Mouse (Mus musculus) layer of hippocampus, postnatal 10 days (tissue): ENCODE measurements around the gene Zfp992. TPM values are rescaled to one million over a fixed set of nuclear protein-coding genes. Genes with fewer than 3 reads are reported as not detected.
"Not testable (repeated sequence)": the region's sequence is repeated elsewhere in the genome, so short reads cannot be mapped to it uniquely, and the experiment has no call there.

Experiments used
- DNase-seq, 2 experiments: peaks; one replicate each; pipeline ENCODE4 v3.0.0; 2021; ENCODE audit warnings: low spot score in 2 of 2
- total RNA-seq, 2 experiments: library from RNA; stranded (reverse); gene quantifications; 2 replicates each; pipeline ENCODE4 v1.2.3; 2021

Gene Zfp992
- total RNA-seq, 2 experiments from 2014 or later: 6.4 to 6.6 TPM

- DNase-seq: not testable (repeated sequence)
Observed at GRCm38 (mm10) chr4:146474716-146475676, 26.2 kb downstream of the Zfp992 start.

- not testable (repeated sequence) for DNase-seq
Observed at GRCm38 (mm10) chr4:146476260-146476659, 27.4 kb downstream of the Zfp992 start.

- not testable (repeated sequence) for DNase-seq
Observed at GRCm38 (mm10) chr4:146476959-146477358, 28.1 kb downstream of the Zfp992 start.

GRCm38 (mm10) chr4:146480376-146481096 lies 31.7 kb downstream of the Zfp992 start:
- not testable (repeated sequence) for DNase-seq

- not testable (repeated sequence) for DNase-seq
Observed at GRCm38 (mm10) chr4:146482546-146482945, 33.7 kb downstream of the Zfp992 start.

- DNase-seq: not testable (repeated sequence)
Observed at GRCm38 (mm10) chr4:146483571-146484280, 34.9 kb downstream of the Zfp992 start.

GRCm38 (mm10) chr4:146484676-146485075 lies 35.9 kb downstream of the Zfp992 start:
- not testable (repeated sequence) for DNase-seq

- DNase-seq: not testable (repeated sequence)
Observed at GRCm38 (mm10) chr4:146485183-146485939, 36.5 kb downstream of the Zfp992 start.

GRCm38 (mm10) chr4:146486753-146487152 lies 37.9 kb downstream of the Zfp992 start:
- DNase-seq: not testable (repeated sequence)

GRCm38 (mm10) chr4:146489196-146489595 lies 40.4 kb downstream of the Zfp992 start:
- not testable (repeated sequence) for DNase-seq

- not testable (repeated sequence) for DNase-seq
Observed at GRCm38 (mm10) chr4:146491993-146492392, 43.2 kb downstream of the Zfp992 start.

- no peak for DNase-seq
Observed at GRCm38 (mm10) chr4:146492439-146492838, 43.6 kb downstream of the Zfp992 start.

- no peak for DNase-seq
Observed at GRCm38 (mm10) chr4:146492851-146493250, 44.0 kb downstream of the Zfp992 start.

GRCm38 (mm10) chr4:146493319-146493907 lies 44.6 kb downstream of the Zfp992 start:
- DNase-seq: not testable (repeated sequence)

GRCm38 (mm10) chr4:146494980-146495379 lies 46.2 kb downstream of the Zfp992 start:
- DNase-seq: no peak

- DNase-seq: not testable (repeated sequence)
Observed at GRCm38 (mm10) chr4:146497695-146498275, 49.0 kb downstream of the Zfp992 start.

GRCm38 (mm10) chr4:146501727-146502126 lies 52.9 kb downstream of the Zfp992 start, which contains the start of gene Zfp981:
Gene Zfp981 (plus strand): TSS chr4:146502027.
- not testable (repeated sequence) for DNase-seq

- not testable (repeated sequence) for DNase-seq
Observed at GRCm38 (mm10) chr4:146509029-146509428, 60.2 kb downstream of the Zfp992 start.

GRCm38 (mm10) chr4:146511871-146512270 lies 63.0 kb downstream of the Zfp992 start:
- DNase-seq: not testable (repeated sequence)
